Mouse (Mus musculus): ENCODE results near the gene Smad5. TPM values are rescaled to one million over a fixed set of nuclear protein-coding genes. Genes with fewer than 3 reads are reported as not detected.

The Smad5 gene
- total RNA-seq, 2 experiments from 2014 or later: 26.5 to 32.7 TPM

DNA sequence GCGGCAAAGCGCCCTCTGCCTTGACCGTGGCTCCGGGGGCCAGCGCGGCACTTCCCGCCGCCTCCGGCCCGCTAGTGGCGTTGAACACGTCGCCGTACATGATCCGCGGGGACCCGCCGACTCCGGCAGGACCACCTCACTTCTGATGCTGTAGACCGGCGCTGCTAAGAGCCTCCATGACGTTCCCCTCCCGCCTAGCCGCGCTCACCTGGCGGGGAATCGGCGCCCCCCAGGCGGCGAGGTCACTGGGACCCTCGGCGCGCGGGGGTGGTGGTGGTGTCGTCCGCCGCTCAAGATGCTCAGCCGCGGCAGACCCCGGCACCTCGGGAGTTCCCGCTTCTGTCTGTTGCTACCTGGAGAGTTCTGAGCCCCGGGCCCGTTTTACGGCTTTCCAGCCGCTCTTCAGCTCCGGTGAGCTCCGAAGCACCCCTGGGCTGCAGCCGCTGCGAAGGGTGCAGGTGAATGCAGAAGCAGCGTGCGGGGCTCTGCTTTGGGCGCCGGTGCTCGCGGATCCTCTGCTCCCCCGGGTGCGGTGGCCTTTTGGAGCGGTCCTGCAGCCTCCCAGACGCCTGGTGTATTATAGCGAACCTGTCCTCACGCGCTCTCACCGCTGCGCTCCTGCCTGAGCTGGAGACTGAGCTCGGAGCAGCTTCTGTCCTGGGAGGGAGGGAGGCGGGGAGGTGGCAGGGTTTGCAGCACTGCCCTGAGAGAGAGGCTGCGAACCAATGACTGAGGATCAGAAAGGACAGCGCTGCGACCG lies 50.6 kb downstream of the Smad5 start, which contains the start of gene Gm45623:
Gene Gm45623 (minus strand): TSS at position 636 of the 760 bp plus-strand sequence.
- DNase-seq: no peak

DNA sequence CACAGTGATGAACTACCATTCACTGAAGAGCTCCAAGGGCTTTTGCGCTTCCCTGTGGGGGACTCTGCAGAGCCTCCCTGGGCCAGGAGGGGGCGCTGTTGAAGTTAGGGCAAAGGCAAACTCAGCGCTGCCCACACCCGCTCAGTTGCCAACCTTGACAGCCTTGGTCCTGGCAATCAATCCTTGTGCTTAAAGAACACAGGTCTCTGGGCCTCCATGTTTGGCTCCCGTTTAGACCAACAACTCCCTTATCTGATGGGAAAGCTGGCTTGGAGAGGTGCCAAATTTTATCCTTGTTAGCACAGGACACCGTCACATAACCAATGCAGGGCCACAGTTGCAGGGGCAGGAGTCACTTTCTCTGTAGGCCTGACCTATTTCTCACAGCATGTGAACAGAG lies 53.1 kb downstream of the Smad5 start:
- DNase-seq: no peak

DNA sequence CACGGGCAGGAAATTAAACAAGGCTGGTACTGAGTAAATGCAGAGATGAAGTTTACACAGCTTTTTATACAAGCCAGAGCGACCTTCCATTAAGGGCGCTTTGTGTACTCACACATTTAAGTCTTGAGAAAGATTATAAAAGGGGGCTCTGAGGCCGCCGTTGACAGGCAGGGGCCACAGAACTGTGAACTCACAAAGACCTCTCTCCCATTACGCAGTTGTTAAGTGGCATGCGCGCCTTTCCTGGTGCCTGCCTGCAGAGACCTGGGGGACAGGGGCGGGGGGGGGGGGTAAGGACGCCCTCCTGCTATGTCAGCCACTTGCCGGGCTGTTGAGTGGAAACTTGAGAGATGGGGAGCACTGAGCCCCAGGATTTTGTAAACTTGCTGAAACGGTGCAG lies 54.4 kb downstream of the Smad5 start:
- DNase-seq: no peak

DNA sequence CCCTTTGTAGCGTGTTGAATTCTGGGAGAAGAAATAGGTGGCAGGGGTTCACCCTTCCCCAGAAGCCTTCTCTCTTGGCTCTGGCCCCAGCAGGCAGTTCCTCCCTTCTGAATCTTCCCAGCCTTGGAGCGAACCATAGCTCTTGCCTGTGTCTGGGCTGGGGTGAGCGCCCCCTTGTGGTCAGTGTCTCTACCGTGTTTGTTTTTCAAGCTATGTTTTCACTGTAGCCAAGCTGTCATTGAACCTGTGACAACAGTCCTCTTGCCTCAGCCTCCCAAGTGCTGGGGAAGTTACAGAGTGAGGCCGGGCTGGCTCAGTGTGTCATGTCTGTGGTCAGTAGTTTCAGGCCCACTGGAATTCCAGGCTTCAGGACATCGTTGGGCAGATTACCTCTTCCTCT lies 55.7 kb downstream of the Smad5 start:
- peak; percentile 48 to 67 for DNase-seq

DNA sequence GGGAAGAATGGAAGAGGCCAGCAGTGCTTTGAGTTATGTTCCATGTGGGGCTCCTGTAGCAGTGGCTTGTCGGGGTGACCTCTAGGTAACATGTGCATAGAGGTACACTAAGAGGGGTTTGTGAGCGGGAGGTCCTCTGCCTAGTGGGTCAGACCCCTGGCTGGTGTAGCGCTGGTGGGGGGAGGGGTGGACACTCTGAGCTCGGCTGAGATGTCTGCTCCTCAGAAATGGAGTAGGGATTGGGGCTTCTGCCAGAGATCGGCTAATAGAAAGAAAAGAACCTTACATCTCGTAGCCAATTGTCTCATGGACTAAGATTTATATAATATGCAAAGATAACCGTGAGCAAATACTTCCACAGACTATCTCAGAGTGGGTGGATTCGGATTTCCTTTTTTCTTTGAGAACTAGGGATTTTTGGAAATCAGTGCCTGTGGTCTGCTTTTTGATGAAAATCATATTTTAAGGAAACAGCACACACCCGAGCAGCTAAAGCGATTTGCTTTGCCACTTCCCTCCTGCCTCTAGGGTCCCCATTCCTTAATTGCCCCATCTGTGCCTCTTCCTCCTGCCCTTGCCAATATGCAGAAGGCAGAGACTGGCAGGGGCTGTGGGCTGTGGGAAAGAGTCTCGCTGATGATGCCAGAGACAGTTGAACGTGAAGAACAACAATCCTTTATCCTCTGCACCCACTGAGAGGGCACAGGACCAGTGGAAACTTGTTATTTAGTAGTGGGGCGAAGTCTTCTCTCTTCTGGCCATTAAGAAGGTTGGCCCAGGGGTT lies 59.8 kb downstream of the Smad5 start:
- no peak for DNase-seq

DNA sequence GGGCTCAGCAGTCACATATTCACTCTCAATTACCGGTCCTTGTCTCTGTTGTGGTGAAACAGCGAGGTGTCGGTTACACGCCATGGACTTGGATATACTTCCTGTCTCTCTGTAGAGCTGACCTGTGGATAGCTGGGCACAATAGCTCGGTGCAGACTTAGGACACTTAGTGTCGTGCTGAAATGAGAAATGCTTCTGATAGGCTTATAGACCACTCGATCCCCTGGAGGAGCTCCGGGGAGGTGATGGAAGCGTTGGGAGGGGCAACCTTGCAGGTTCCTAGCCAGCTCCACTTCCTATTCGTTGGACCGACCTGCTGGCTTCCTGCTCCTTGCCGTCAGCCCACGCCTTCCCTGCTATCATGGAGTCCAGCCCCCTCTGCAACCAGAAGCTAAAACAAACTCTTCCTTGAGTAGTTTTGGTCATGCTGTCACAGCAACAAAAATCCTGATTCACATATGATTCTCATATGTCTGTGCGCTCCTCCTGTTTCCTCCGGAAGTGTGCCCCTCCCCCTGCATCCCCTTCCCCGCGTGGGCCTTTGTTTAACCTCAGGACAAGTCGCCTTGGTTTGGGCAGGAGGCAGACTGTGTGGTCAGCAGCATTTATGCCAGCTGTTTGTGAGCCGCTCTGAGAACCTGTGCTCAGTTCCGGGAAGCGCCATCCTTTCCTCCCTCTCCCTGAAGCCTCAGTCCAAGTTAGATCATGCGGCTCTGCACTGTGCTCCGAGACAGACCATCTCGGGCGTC lies 62.6 kb downstream of the Smad5 start:
- no peak for DNase-seq

DNA sequence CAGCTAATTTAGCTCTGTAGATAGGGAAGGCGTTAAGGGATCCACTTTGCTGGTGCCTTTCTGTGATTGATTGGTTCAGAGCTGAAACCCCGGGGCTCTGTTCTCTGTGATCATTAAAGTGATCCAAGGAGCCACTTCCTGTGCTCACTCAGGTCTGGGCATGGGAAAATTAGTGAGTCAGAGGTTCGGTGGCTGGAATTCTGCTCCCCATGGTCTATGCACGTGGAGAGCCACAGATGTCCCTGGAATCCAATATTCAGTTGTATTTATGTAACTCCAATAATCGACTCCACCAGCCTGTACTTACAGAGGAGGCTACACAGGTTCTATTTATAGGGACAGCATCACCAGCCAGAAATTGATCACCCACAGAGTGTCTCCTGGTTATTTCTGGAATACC lies 63.4 kb downstream of the Smad5 start:
- DNase-seq: no peak

DNA sequence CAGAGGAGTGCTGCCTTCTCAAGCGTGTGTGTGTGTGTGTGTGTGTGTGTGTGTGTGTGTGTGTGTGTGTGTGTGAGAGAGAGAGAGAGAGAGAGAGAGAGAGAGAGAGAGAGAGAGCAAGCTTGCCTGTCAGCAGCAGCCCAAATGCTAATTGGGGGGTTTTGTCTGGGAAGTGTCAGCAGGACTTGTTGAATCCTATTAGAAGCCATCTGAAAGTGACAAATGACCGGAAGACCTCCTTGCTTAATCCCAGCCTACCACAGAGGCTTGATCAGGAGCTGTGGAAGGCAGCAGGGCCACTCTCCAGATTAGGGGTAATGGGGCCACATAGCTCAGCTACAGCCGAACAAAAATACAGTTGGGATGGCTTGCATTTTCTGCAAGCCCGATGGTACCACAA lies 66.6 kb downstream of the Smad5 start:
- DNase-seq: no peak

DNA sequence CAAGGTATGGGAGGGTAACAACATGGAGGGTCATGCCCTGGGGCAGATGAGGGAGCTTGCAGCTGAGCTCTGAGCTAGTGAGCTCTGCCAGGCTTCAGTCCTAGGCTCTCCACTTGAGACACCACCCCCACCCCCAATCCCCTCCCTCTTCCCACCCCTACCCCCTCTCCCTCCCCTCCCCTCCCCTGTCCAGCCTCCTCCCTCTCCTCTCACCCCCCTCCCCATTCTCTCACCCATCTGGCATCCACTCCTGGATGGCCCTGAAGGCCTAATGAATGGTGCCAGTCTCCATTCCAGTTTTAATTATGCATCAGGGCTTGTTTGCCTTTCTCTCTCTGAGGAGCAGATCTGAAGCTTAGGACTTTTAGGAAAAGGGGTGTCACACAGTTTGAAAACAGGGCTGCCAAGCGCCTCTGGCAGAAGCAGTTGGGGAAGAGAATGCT lies 67.3 kb downstream of the Smad5 start:
- DNase-seq: no peak

DNA sequence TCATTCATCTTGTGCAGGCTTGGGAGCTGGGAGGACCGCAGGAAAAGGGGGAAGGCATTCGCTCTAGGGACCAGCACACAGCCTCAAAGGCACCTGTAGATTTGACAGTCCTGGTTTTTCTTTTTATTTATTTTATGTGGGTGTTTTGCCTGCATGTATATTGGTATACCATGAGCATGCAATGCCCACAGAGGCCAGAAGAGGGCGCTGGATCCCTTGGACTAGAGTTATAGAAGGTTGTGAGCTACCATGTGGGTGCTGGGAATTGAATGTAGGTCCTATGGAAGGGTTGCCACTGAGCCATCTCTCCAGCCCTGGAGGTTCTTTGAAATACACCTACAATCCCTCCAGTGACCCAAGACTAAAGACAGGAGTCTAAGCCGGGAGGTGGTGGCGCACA lies 68.0 kb downstream of the Smad5 start:
- no peak for DNase-seq

DNA sequence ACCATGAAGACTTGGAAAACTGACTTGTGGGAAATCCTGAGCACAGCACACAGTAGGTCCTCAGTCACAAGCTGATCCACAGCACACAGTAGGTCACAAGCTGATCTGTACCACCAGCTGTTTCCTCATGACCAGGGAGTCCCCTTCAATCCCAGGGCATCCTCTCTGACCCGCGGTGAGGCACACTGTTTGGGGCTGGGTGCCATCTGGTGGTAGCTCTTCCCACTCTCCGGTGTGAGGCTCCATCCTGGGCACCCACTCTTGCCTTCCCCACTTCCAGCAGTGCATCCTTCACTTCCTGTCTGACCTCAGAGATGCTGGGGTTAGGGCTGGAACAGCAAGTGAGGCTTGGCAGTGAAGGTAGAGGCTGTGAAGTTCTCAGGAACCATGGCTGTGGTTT lies 69.8 kb downstream of the Smad5 start:
- DNase-seq: no peak

DNA sequence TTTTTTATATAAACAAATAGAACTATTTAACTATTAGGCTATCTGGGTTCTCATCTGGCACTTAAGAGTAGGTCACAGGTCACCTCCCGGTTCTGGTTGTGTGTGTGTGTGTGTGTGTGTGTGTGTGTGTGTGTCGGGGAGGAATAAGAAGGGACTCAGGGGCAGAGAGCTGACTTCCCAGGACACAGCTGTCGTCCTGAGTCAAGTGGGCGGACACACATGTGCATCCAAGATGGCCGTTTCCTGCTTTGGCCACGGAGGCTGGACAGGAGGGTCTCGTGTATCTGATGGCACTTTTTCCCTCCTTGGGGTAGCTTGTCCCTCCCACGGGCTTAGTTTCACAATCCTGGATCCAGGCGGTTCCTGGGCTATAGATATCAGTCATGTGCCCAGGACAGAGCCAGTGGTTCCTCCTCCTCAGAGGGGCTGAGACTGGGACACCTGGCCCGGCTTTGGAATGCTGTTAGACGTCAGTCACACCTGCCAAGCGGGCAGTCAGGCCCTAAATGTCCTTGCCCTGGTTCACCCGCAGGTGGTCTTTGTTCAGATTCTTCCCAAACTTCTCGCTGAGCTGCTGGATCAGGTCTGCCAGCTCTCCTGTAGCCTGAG lies 70.6 kb downstream of the Smad5 start:
- DNase-seq: no peak

DNA sequence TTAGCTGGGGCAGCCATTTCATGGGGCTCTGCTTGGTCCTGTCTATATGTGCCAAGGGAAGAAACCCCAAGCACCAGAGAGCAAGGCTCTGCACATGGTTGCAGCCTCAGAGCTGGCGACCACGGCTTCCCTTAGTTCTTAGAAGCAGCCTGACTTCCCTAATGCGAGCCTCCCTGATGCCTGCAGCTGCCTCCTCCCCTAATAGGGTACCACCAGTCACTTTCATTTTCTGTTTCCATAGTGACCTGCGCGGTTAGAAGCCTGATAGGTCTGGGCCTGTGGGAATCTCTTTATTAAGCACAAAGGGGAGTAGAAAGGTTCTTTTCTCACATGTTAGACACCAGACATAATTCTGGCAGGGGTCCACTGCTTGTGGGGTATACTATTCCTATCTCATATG lies 71.5 kb downstream of the Smad5 start:
- DNase-seq: no peak

DNA sequence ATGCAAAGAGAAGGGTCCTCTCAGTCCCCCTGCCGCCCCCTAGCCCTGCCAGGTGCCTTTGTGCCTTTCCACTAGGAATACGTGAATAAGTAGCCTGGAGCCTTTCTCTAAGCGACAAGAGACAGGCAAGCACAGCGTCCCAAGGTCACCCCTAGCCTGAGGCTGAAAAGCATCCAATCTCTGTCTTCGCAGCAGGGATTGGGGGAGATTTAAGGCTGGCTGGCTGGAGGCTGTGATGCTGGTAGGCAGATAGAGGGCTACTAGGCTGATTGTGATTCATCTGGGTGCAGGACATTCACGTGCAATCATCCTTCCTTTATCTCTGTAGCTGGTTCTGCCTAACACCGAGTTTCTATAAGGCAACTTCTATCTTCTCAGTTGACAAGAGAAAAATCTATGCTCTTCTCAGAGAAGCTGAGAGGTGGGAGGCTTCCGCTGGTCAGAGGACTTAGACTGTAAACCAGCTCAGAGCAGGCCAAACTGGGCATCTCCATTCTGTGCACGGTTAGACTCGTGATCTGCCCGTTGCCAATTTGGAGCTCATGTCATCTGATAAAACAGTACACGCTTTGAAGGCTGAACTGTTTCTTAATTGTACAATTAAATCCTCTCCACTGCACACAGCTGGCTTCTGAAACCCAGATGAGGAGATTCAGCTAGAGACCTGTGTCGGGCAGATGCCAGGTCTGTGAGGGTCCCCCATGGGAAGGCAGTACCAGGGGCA lies 78.1 kb downstream of the Smad5 start:
- no peak for DNase-seq

DNA sequence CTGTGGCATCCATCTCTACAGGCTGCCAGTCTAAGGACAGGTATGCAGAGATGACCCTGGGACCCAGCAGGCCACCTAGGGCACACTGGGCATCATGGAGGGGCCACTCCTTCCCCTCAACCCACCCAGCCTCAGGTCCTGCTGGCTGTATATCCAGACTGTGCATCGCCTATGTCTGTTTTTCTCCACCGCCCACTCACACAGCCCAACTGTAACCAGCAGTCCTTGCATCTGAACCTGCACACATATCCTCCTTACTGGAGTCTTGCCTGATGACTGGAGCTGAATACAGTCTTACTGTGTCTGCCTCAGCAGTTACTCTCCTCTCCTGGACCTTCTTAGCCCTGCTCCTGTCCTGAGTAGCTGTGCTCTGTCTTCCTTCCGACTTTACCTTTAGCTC lies 78.9 kb downstream of the Smad5 start:
- DNase-seq: no peak

DNA sequence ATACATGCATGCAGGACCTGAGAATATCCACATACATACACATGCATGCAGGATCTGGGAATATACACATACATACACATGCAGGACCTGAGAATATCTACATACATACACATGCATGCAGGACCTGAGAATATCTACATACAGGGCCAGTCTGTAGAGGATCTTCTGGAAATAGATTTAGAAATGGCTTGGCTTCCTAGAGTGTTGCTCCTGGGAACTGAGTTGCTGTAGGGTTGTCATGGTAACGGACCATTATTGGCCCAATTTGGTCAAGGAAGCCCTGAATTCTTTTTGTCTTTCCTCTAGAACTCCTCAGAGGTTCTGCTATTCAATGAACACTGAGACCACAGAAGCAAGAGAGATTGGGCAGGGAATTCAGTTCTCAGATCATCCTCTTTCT lies 79.8 kb downstream of the Smad5 start:
- DNase-seq: no peak

DNA sequence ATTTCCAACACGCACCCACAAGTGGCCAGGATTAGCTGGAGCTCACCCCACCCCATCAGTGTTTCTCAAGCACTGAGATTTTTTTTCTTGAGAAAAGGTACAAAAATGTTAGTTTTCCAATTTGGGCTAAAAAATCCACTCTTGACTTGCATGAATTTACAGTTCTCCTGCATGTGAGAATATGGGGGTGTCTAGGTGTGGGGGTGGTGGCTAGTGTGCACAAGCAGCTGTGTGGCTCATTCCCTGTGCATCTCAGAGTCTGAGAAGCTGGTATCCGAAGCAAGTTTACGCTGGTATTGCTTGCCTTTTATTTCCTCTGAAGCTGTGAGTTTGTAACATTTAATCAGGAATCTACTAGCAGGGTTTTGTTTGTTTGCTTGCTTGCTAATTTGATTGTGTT lies 87.9 kb downstream of the Smad5 start:
- DNase-seq: no peak

Other genes with a start within 250 kb of the Smad5 start
- gene Il9, start 220.8 kb upstream of the Smad5 start, total RNA-seq (2021): not detected
- gene Fbxl21, start 180.5 kb upstream of the Smad5 start, total RNA-seq (2021): 1 to 10 TPM; 5.1 to 6.1 TPM
- not detected for gene Lect2, start 154.5 kb upstream of the Smad5 start, total RNA-seq (2021)
- 1 to 10 TPM; 2.8 to 3.4 TPM for gene Tgfbi, start 93.5 kb upstream of the Smad5 start, total RNA-seq (2021)
- 1 to 10 TPM in 1 of 2 experiments, under 1 TPM in 1; 0.96 to 1.0 TPM for gene Gm45623, start 50.8 kb downstream of the Smad5 start, total RNA-seq (2021)
- gene Trpc7, start 193.0 kb downstream of the Smad5 start, total RNA-seq (2021): 1 to 10 TPM; 2.2 to 3.0 TPM

All from layer of hippocampus, postnatal 36 days (tissue).